Mouse (Mus musculus): ENCODE data around the gene Narf. TPM values are rescaled to one million over a fixed set of nuclear protein-coding genes. Genes with fewer than 3 reads are reported as not detected.
A peak's percentile ranks its signal among the peaks of the same experiment; 100 is the strongest.

Gene Narf
- total RNA-seq (2021), result 10 to 100 TPM; 48.1 to 62.7 TPM

GRCm38 (mm10) chr11:121236564-121237344 lies at the start of gene Narf:
Gene Narf, plus strand, starts transcription at chr11:121237253.
- intact Hi-C loops (cut with DNase I), result no loop called here
- DNase-seq (ENCODE audit: low spot score in 2 of 2), result peak; percentile 99

- DNase-seq (ENCODE audit: low spot score in 2 of 2), result no peak
- intact Hi-C loops (cut with DNase I), result no loop called here
These were observed 47.4 kb upstream of the Narf start for GRCm38 (mm10) chr11:121189681-121190080.

DNA sequence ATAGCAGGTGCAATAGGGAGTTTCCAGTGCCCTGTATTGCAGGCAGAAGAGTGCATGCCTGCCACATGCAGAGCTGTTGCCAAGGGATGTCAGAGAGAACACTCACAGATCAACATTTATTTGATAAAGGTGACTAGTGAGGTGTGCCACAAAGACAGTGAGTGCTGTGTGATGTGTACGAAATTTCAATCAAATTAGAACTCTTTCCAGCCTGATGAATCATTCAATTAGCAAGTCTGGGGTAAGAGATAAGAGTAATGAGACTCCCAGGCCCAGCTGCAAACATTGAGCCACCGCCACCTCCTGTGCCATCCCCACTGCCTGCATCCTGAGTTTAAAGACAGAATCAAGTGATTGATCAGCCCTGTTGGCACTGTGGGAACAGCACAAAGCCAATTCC lies 44.3 kb upstream of the Narf start:
- intact Hi-C loops (cut with DNase I), result no loop called here
- DNase-seq (ENCODE audit: low spot score in 2 of 2), result no peak

DNA sequence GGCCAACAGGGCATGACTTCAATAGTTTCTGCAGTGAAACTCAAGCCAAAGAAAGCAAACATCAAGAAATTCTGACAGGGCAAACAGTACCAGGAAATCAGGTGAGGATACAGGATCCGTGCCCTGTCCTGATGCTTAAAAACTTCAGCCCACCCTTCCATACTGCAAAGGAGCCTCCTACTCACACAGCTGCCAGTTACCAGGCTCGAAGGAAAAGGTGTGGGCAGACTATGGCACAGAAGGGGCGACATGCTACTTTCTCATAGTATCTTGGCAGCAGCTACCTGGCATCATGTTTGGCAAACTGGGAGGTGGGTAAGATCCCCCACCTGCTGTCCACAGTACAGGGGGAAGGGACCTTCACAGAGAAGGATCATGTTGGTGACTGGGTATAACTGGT lies 43.6 kb upstream of the Narf start:
- peak in 1 of 2 experiments; percentile 18 for DNase-seq (ENCODE audit: low spot score in 2 of 2)
- intact Hi-C loops (cut with DNase I), result no loop called here

DNA sequence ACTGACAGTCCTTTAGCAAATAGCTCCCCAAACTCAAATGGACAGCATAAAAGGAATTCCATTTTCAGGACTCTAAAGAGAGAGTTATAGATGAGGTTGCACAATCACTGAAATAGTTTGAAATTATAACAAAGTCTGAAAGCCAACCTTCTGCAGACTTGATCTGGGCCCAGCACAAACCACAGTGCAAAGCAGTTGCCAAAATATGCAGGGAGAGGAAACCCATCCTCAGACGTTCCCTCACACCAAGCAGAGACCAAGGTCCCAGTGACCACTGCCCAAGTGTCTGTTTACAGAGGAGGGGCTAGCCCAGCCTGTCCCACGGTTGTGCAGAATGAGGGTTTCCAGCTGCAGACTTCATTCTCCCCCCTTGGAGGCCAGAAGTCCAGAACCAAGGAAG lies 38.4 kb upstream of the Narf start:
- intact Hi-C loops (cut with DNase I), result no loop called here
- DNase-seq (ENCODE audit: low spot score in 2 of 2), result no peak

DNA sequence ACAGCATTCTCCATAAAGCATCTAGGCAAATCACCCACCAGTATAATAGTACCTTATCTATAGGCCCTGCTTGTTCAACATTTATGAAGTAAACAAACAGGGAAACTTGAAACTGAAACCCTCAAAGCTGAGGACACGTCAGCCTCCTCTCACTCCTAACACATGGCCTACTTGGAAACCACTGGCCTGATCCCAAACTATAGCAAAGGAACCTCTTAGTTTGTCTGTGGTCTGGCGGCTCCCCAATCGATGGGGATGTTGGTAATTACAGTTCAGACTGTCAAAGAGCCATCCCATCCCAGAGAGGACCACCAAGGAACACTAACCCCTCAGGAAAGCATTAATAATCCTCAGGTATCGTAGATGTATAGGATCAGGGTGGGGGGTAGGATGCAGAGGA lies 37.2 kb upstream of the Narf start:
- DNase-seq (ENCODE audit: low spot score in 2 of 2), result no peak
- intact Hi-C loops (cut with DNase I), result loop anchor here (5.0 kb wide), 1 partner anchor 183 kb away; no protein-coding TSS in a partner anchor

GRCm38 (mm10) chr11:121200781-121201180 lies 36.3 kb upstream of the Narf start:
- intact Hi-C loops (cut with DNase I), result loop anchor here (5.0 kb wide), 1 partner anchor 183 kb away; no protein-coding TSS in a partner anchor
- DNase-seq (ENCODE audit: low spot score in 2 of 2), result no peak

DNA sequence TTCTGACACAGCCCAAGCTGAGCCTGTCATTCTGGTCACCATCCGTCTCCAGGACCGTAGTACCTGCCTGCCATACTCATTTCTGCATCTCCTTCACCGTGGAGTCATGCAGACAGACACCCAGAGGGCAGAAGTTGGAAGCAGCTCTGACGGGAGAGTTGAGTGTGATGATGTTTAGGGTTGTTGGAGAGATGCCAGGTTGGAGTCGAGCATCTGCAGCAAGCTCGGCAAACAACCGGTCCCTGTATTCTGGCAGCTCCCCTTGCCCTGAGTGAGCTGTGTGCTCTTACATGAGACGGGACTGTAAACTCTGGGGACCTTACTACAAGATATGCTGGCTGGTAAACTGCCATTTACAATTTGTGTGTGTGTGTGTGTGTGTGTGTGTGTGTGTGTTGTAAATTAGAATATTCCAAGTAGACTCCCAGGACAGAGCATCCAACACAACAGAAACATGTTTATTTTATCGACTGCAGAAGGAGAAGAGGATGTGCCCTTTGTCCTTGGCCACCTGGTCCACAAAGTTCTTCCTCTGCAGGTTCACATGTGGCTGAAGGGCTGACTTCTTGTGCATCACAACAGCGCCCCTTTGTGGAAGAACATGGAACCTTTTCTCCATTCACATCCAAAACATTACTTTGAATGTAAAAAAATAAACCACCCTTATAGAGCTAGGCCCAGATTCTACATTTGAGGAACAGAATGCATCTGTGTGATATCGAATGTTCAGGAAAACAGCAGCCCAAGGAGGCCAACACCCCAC lies 35.4 kb upstream of the Narf start:
- intact Hi-C loops (cut with DNase I), result loop anchor here (5.0 kb wide), 1 partner anchor 184 kb away; no protein-coding TSS in a partner anchor
- DNase-seq (ENCODE audit: low spot score in 2 of 2), result peak in 1 of 2 experiments; percentile 33

DNA sequence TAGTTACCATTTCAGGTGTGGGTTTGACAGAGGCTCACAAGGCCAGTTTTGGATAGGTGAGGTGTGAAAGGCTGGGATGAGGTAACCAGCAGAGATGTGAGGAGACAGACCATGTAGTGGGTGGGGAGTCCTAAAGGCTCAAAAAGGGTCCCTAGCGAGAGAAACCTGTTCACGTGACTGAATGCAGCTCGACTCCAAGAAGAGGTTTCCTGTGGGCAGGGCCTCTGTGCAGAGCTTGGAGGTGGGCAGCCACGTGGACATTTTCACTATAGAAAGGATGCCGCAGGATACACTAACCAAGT lies 33.2 kb upstream of the Narf start:
- DNase-seq (ENCODE audit: low spot score in 2 of 2), result no peak
- intact Hi-C loops (cut with DNase I), result loop anchor here (5.0 kb wide), 1 partner anchor 187 kb away; no protein-coding TSS in a partner anchor

DNA sequence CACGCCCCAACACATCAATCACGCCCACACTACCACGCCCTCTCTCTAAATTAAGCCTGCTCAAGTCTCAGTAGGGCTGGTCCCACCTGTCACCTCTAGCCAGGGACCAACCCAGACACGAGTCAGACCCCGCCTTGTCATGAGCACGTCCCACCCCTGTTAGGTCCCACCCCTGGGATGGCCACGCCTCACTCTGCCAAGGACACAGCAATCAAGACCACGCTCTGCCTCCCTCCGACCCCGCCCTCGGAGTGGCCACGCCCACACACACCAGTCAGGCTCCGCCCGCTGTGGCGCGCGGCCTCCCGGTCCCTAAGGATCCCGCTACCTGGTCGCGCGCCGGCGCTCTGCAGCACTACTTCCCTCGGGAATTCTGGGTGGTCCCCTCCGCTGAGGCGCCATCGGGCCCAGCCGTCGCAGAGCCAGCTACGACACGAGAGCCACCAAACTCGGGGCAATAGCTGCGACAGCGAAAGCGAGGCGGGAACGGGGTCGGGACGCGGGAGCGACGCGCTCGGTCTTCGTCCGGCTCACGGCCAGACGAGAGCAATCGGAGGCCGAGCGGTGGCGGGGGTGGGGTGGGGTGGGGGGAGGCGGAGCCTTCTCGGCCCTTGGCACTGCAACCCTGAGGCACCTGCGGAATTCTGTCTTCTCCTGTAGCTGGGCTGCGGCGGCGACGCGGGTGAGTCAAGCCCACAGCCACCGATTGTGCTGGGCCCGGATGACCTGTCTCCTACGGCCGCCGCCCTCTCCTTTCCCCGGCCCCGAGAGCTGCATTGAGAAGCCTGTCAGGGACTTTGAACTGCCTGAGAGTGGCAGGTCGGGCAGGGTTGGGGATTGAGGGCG lies 32.7 kb upstream of the Narf start, which contains the start of the genes Hexdc and Ogfod3:
Gene Hexdc (plus strand): TSS at position 273 of the 846 bp plus-strand sequence.
Gene Ogfod3 (minus strand): TSS at position 551 of the 846 bp plus-strand sequence.
- intact Hi-C loops (cut with DNase I), result loop anchor here (5.0 kb wide), 1 partner anchor 187 kb away; no protein-coding TSS in a partner anchor

GRCm38 (mm10) chr11:121216831-121217230 lies 20.2 kb upstream of the Narf start:
- no peak for DNase-seq (ENCODE audit: low spot score in 2 of 2)
- intact Hi-C loops (cut with DNase I), result no loop called here

More for the DNA sequence above, 32.7 kb upstream of the Narf start, which contains the start of the genes Hexdc and Ogfod3:
- peak; percentile 90 to 92 for DNase-seq (ENCODE audit: low spot score in 2 of 2)

GRCm38 (mm10) chr11:121219776-121220175 lies 17.3 kb upstream of the Narf start:
- no peak for DNase-seq (ENCODE audit: low spot score in 2 of 2)
- intact Hi-C loops (cut with DNase I), result no loop called here

DNA sequence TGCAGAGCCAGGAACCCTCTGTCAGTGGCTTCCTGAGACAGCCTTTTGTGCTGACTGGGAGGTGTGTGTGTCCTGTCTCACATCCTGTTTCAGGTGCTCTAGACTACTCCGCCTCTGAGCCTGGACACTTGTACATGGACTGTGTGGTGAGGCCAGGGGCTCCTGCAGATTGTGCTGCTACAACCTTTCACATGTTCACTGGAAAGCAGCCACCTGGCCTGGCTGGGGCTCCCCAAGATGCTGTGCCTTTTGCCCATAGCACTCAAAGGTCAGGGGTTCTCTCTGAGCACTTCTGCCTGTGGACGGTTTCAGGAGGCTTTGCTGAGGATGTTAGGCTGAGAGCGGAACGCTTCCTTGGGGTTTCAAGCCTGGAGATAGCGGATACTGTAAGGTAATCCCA lies 16.3 kb upstream of the Narf start:
- no peak for DNase-seq (ENCODE audit: low spot score in 2 of 2)
- intact Hi-C loops (cut with DNase I), result no loop called here

DNA sequence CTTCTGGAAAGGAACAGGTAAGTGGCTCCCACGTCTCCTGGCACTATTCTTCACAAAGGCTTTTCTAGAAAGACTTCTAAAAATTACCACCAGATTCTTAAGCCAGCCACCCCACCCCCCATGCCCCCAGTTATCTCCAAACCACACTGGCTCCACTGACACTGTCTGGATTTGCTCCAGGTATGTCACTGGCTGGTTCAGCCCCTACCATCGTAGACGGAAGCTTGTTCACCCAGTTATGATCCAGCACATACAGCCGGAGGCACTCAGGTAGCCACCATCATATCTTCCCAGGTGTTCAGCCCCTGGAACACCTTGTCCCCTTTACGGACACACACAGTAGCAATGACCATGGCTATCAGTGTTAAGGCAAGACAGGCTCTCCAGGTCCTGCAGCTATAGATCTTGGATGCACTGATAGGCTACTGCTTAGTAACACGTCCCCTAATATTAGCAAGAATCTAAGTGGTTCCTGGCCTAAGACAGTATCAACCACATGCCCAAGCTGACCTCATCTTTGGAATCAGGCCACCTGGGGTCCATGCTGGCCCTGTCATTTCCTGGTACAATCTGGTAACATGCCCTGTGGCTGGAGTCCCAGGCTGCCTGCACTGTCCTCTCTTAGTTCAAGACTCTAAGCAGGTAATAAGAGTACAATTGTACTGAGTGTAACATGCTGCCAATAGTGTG lies 15.6 kb upstream of the Narf start:
- intact Hi-C loops (cut with DNase I), result no loop called here
- no peak for DNase-seq (ENCODE audit: low spot score in 2 of 2)

GRCm38 (mm10) chr11:121228129-121229017 lies 8.7 kb upstream of the Narf start:
- DNase-seq (ENCODE audit: low spot score in 2 of 2), result no peak
- intact Hi-C loops (cut with DNase I), result no loop called here

- intact Hi-C loops (cut with DNase I), result no loop called here
- peak; percentile 68 to 73 for DNase-seq (ENCODE audit: low spot score in 2 of 2)
These were observed 8.0 kb upstream of the Narf start, which contains the start of gene Cybc1 for GRCm38 (mm10) chr11:121229018-121229439. Gene Cybc1, minus strand, starts transcription at chr11:121229322.

DNA sequence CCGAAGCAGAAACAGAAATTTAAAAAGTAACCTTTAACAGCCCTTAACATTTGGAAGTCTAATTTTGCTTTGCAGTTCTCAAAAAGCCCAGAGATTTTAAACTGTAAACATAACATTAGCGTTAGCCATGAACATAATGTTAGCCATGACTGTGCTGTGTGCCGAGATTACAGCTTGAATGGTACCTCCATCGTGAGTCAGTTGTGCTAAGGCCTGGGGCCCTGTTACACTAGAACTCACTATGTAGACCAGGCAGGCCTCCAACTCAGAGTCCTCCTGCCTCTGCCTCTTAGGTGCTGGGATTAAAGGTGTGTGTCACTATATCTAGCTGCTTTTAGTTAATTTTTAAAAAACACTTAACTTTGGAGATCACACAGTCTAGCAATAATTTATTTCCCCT lies 5.9 kb upstream of the Narf start:
- DNase-seq (ENCODE audit: low spot score in 2 of 2), result no peak
- intact Hi-C loops (cut with DNase I), result no loop called here
